Mouse (Mus musculus): ENCODE data around the gene Tdg. TPM values are rescaled to one million over a fixed set of nuclear protein-coding genes. Genes with fewer than 3 reads are reported as not detected.

Tdg gene
- total and polyA plus RNA-seq, 3 experiments, result 63.0 to 115 (median 88.9) TPM

GRCm38 (mm10) chr10:82698712-82699261 is 69.2 kb downstream of the Tdg start (continued):
- TF ChIP-seq MXI1 (IDR thresholded peaks at IDR 0.05; ENCODE audit: low read depth, low read length), result peak; percentile 82; the same call in 1 of the 2 replicates
- TF ChIP-seq SMC3 (IDR thresholded peaks at IDR 0.05; ENCODE audit: low read depth, low read length), result no peak
- TF ChIP-seq TCF12 (IDR thresholded peaks at IDR 0.05; ENCODE audit: low read depth, low read length), result peak; percentile 75
- no peak for TF ChIP-seq ZC3H11A (IDR thresholded peaks at IDR 0.05; ENCODE audit: low read depth, low read length)
- no peak for TF ChIP-seq UBTF (IDR thresholded peaks at IDR 0.05; ENCODE audit: low read depth, low read length)
- no peak for TF ChIP-seq MYC (IDR thresholded peaks at IDR 0.05; ENCODE audit: low read depth, low read length)
- peak; percentile 98 for TF ChIP-seq BHLHE40 (IDR thresholded peaks at IDR 0.05; ENCODE audit: low read depth, low read length)
- peak; percentile 77 for TF ChIP-seq USF2 (conservative IDR thresholded peaks at IDR 0.05; ENCODE audit: low read depth, low read length)

GRCm38 (mm10) chr10:82699296-82699941 is 69.8 kb downstream of the Tdg start:
- H3K4me2 ChIP-seq (ENCODE audit: insufficient read depth, low read depth, poor library complexity, severe bottlenecking), result peak overlapping the region; percentile 52; the same call in 1 of the 2 replicates
- peak overlapping the region; percentile 50 for H3K27ac ChIP-seq (ENCODE audit: insufficient read depth, low read depth)
- in situ Hi-C loops (cut with MboI; ENCODE audit: low pct_ligation_motif_present, low pct_unique_long_range_greater_than_20kb, low sequenced_read_pairs) (no loop called here), dilution Hi-C loops (cut with MboI; ENCODE audit: extremely low pct_ligation_motif_present, extremely low pct_unique_long_range_greater_than_20kb, low sequenced_read_pairs) (no loop called here)
- H3K9me3 ChIP-seq (replicated peaks; ENCODE audit: low read length), result no peaks in the 10 kb centered on the region
- peak; percentile 51 for DNase-seq (ENCODE audit: extremely low read depth)
- H3K4me1 ChIP-seq (ENCODE audit: control insufficient read depth in 1 of 2, insufficient read depth in 2 of 2), result peaks cover 11 to 33% of the 10 kb centered on the region in 2 experiments
- no peak for TF ChIP-seq BHLHE40 (IDR thresholded peaks at IDR 0.05; ENCODE audit: low read depth, low read length)
- no peak for TF ChIP-seq MAX (IDR thresholded peaks at IDR 0.05; ENCODE audit: low read length)
- TF ChIP-seq JUND (conservative IDR thresholded peaks at IDR 0.05; ENCODE audit: low read depth, low read length), result no peak
- TF ChIP-seq PAX5 (IDR thresholded peaks at IDR 0.05; ENCODE audit: low read length), result no peak
- TF ChIP-seq TBP (conservative IDR thresholded peaks at IDR 0.05; ENCODE audit: low read depth, low read length), result no peak
- no peak for TF ChIP-seq E2F4 (IDR thresholded peaks at IDR 0.05; ENCODE audit: insufficient replicate concordance, low read depth, low read length)
- TF ChIP-seq MEF2A (IDR thresholded peaks at IDR 0.05; ENCODE audit: borderline replicate concordance, low read depth, low read length), result no peak
- TF ChIP-seq MAFK (IDR thresholded peaks at IDR 0.05; ENCODE audit: insufficient replicate concordance, low read length), result no peak
- TF ChIP-seq MXI1 (IDR thresholded peaks at IDR 0.05; ENCODE audit: low read depth, low read length), result no peak; the same call in 1 of the 2 replicates
- TF ChIP-seq MYC (IDR thresholded peaks at IDR 0.05; ENCODE audit: low read depth, low read length), result no peak
- TF ChIP-seq USF2 (conservative IDR thresholded peaks at IDR 0.05; ENCODE audit: low read depth, low read length), result no peak
- 0 out of 2 replicates have a peak, but pooled peaks have one; percentile 2 for TF ChIP-seq HCFC1 (IDR thresholded peaks at IDR 0.05; ENCODE audit: low read depth, low read length)
- no peak for TF ChIP-seq MAZ (IDR thresholded peaks at IDR 0.05; ENCODE audit: low read depth, low read length)
- TF ChIP-seq ZKSCAN1 (IDR thresholded peaks at IDR 0.05; ENCODE audit: borderline replicate concordance, low read depth, low read length), result no peak
- no peak for TF ChIP-seq RAD21 (IDR thresholded peaks at IDR 0.05; ENCODE audit: low read depth, low read length)
- TF ChIP-seq NELFE (IDR thresholded peaks at IDR 0.05; ENCODE audit: low read depth, low read length), result no peak
- TF ChIP-seq NRF1 (IDR thresholded peaks at IDR 0.05; ENCODE audit: low read depth, low read length), result no peak
- 0 out of 2 replicates have a peak, but pooled peaks have one; percentile 23 for TF ChIP-seq CHD2 (IDR thresholded peaks at IDR 0.05; ENCODE audit: low read length)
- TF ChIP-seq SIN3A (IDR thresholded peaks at IDR 0.05; ENCODE audit: low read length), result 0 out of 2 replicates have a peak, but pooled peaks have one; percentile 75
- no peak for TF ChIP-seq ZC3H11A (IDR thresholded peaks at IDR 0.05; ENCODE audit: low read depth, low read length)
- TF ChIP-seq POLR2AphosphoS2 (IDR thresholded peaks at IDR 0.05; ENCODE audit: low read depth, low read length), result no peak
- peak; percentile 44; the same call in 1 of the 2 replicates for TF ChIP-seq ELF1 (IDR thresholded peaks at IDR 0.05; ENCODE audit: low read depth, low read length)
- no peak for TF ChIP-seq TCF12 (IDR thresholded peaks at IDR 0.05; ENCODE audit: low read depth, low read length)
- TF ChIP-seq ZNF384 (IDR thresholded peaks at IDR 0.05; ENCODE audit: low read depth, low read length), result no peak
- no peak for TF ChIP-seq CTCF (conservative IDR thresholded peaks at IDR 0.05 in 1 of 2, IDR thresholded peaks at IDR 0.05 in 1 of 2; ENCODE audit: low read depth in 2 of 2, low read length in 2 of 2)
- TF ChIP-seq KAT2A (IDR thresholded peaks at IDR 0.05; ENCODE audit: insufficient replicate concordance, low read length), result no peak
- no peak for TF ChIP-seq IRF4 (IDR thresholded peaks at IDR 0.05; ENCODE audit: low read depth, low read length)
- no peak for TF ChIP-seq RCOR1 (conservative IDR thresholded peaks at IDR 0.05; ENCODE audit: low read depth, low read length)
- no peak for TF ChIP-seq EP300 (IDR thresholded peaks at IDR 0.05; ENCODE audit: low read length)
- TF ChIP-seq JUN (IDR thresholded peaks at IDR 0.05; ENCODE audit: insufficient read depth, low read depth, low read length), result no peak
- no peak for TF ChIP-seq USF1 (IDR thresholded peaks at IDR 0.05; ENCODE audit: low read depth, low read length)
- TF ChIP-seq POLR2A (IDR thresholded peaks at IDR 0.05; ENCODE audit: low read depth, low read length), result no peak
- peak; percentile 88 for TF ChIP-seq UBTF (IDR thresholded peaks at IDR 0.05; ENCODE audit: low read depth, low read length)
- H3K27me3 ChIP-seq (replicated peaks), result no peaks in the 10 kb centered on the region
- H3K79me2 ChIP-seq (replicated peaks; ENCODE audit: control insufficient read depth, extremely low read depth, insufficient read depth, poor library complexity, severe bottlenecking), result no peaks in the 10 kb centered on the region; the same call in 1 of the 2 replicates
- peaks cover 0 to 12% of the 10 kb centered on the region in 2 experiments for H3K36me3 ChIP-seq (replicated peaks in 1 of 2; ENCODE audit: control insufficient read depth in 1 of 2, insufficient read depth in 1 of 2, low read length in 1 of 2)
- peak overlapping the region; percentile 74 to 89 (median 87) for H3K4me3 ChIP-seq (replicated peaks in 1 of 3; ENCODE audit: low read depth in 2 of 3, low read length in 2 of 3, poor library complexity in 1 of 3)
- peak overlapping the region; percentile 78 for H3K9ac ChIP-seq (ENCODE audit: insufficient read depth, low read depth)
